Mouse (Mus musculus) embryonic facial prominence, embryonic 15.5 days (tissue): Measurements from ENCODE around the gene Ccser1. TPM values are rescaled to one million over a fixed set of nuclear protein-coding genes. Genes with fewer than 3 reads are reported as not detected.

Experiments
- ATAC-seq: fragments of 200-750 bp; cut with Nextera tagmentation; 2 replicates; pipeline ENCODE4 v1.8.0; 2017; ENCODE audit warnings: low read depth, moderate TSS enrichment; ENCODE audit not compliant: insufficient number of reproducible peaks, low FRiP score, low TSS enrichment
- H3K27ac ChIP-seq: fragments of 300-500 bp; sonication (generic); replicated peaks from 2 replicates; pipeline ENCODE4 v1.5.1; 2015; ENCODE audit warnings: mild to moderate bottlenecking, inconsistent platforms
- H3K27me3 ChIP-seq: fragments of 300-500 bp; sonication (generic); 2 replicates; pipeline ENCODE4 v1.6.1; 2015; ENCODE audit warnings: inconsistent platforms
- H3K36me3 ChIP-seq: fragments of 300-500 bp; sonication (generic); 2 replicates; pipeline ENCODE4 v1.6.1; 2015; ENCODE audit warnings: mild to moderate bottlenecking, inconsistent platforms
- H3K4me1 ChIP-seq: fragments of 300-500 bp; sonication (generic); 2 replicates; pipeline ENCODE4 v1.6.1; 2015; ENCODE audit warnings: inconsistent platforms
- H3K4me2 ChIP-seq: fragments of 300-500 bp; sonication (generic); replicated peaks from 2 replicates; pipeline ENCODE4 v1.6.1; 2015; ENCODE audit warnings: mild to moderate bottlenecking, inconsistent platforms
- H3K4me3 ChIP-seq: fragments of 300-500 bp; sonication (generic); replicated peaks from 2 replicates; pipeline ENCODE4 v1.5.1; 2015; ENCODE audit warnings: mild to moderate bottlenecking, inconsistent platforms
- H3K9ac ChIP-seq: fragments of 300-500 bp; sonication (generic); 2 replicates; pipeline ENCODE4 v1.6.1; 2015; ENCODE audit warnings: inconsistent platforms
- H3K9me3 ChIP-seq: fragments of 300-500 bp; sonication (generic); replicated peaks from 2 replicates; pipeline ENCODE4 v1.6.1; 2016; ENCODE audit warnings: inconsistent platforms
- WGBS: fragments of 180-500 bp; shearing (Covaris S2); methylation state at CpG from one replicate; pipeline ENCODE4 v1.1.7; 2015; 5-methylcytosine and 5-hydroxymethylcytosine counted together
- polyA plus RNA-seq: library from polyadenylated mRNA; unstranded; fragments of >200 nt; fragmentation: Nextera tagmentation; extraction: Ambion mirVana; gene quantifications from 2 replicates; pipeline ENCODE4 v1.2.1, GENCODE M21; 2015

The Ccser1 gene
- polyA plus RNA-seq, 1 experiment from 2014 or later = 7.2 TPM

- H3K27me3 ChIP-seq = no peaks in the 10 kb centered on the region
- no peaks in the 10 kb centered on the region for H3K4me1 ChIP-seq
- H3K4me2 ChIP-seq = no peak overlapping the region
- no peaks in the 10 kb centered on the region for H3K36me3 ChIP-seq
- H3K9me3 ChIP-seq = no peaks in the 10 kb centered on the region
- H3K4me3 ChIP-seq = no peak overlapping the region
- H3K9ac ChIP-seq = no peak overlapping the region
- no peak for ATAC-seq
- 72% methylated on average over 2 of the region's 2 CpGs for WGBS
- H3K27ac ChIP-seq = no peak overlapping the region
Measured at GRCm38 (mm10) chr6:61471371-61472152, 291.4 kb downstream of the Ccser1 start.

DNA sequence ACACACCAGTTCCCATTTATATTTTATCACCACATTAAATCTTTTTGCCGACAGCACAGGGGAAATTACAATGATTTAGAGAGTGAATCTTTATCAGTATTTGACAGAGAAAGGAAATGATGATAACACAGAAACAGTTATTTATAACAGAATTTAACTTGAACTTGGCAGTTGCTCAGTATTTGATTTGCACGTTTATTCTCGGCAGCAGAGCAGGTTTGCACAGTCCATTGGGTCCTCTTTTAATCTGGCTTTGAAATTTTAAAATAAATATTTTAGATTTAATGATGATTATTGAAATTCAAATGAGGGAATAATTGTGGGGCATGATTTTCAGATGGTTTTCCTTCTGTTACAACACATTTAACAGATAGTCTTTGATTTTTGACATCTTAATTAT is 305.2 kb downstream of the Ccser1 start:
- Histone ChIP-seq H3K36me3 (no peaks in the 10 kb centered on the region), H3K4me3 (no peak overlapping the region), H3K9ac (no peak overlapping the region), H3K4me1 (no peaks in the 10 kb centered on the region), H3K27me3 (no peaks in the 10 kb centered on the region), H3K4me2 (no peak overlapping the region), H3K27ac (no peak overlapping the region), H3K9me3 (no peaks in the 10 kb centered on the region)
- no peak for ATAC-seq
- 71% methylated on average over 3 of the region's 3 CpGs for WGBS

DNA sequence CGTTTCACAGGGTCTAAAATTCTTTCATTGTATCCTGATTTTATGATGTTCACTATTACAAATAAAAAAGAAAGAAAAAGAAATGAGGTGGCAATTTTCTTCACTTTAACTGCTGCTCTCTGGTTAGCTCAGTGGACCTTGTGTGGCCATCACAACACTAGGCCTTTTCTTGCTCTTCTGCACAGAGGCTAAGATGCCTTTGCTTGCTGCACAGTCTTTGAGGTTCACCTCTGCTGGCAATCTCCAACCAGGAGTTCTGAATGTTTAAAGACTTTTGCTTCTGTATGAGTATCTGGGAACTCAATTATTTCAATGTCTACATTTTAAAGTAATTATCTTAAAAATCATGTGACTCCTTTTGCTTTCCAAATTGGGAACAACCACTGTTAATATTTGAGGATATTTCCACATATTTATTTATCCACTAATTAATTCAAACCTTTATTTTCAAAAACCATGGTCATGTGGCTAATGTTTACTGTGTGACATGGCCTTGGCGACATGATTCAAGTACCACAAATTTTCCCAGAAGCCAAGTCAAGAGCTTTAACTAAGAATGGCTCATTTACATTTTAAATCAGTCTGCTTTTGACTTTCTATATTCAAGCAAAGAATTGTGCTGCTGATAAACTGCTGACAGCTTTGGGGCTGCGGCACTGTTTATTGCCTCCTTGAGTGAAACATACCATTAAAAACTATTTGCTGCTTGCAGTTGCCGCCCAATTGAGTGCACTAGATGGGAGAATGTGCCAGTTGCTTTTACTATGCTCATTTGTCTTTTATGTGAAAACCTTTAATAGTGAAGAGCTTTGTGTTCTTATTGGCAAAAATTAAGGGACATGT is 312.1 kb downstream of the Ccser1 start:
- no peak overlapping the region for H3K4me2 ChIP-seq
- no peaks in the 10 kb centered on the region for H3K27me3 ChIP-seq
- H3K9ac ChIP-seq = no peak overlapping the region
- ATAC-seq = no peak
- H3K4me1 ChIP-seq = no peaks in the 10 kb centered on the region
- H3K36me3 ChIP-seq = no peaks in the 10 kb centered on the region
- no peak overlapping the region for H3K4me3 ChIP-seq
- H3K27ac ChIP-seq = no peak overlapping the region
- no peaks in the 10 kb centered on the region for H3K9me3 ChIP-seq
- 83% methylated on average over 4 of the region's 4 CpGs for WGBS

DNA sequence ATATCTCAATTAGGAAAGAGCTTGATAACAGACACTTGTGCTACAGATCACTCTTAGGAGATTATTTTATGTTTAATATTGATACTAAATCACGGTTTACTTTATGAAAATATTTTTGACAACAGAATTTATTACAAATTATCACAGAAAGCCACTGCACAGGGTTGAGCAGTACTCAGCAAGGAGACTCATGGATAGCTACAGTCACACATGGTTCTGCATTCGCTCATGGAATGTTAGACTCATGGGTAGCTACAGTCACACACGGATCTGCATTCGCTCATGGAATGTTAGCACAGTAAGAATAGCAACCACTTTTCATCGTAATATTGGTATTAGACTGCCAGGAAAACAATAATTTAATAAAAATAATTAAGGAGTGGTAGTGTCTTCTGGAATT is 313.3 kb downstream of the Ccser1 start:
- WGBS = 87% methylated on average over 5 of the region's 5 CpGs
- Histone ChIP-seq H3K4me3 (no peak overlapping the region), H3K9me3 (no peaks in the 10 kb centered on the region), H3K4me1 (no peaks in the 10 kb centered on the region), H3K4me2 (no peak overlapping the region), H3K27ac (no peak overlapping the region), H3K27me3 (no peaks in the 10 kb centered on the region), H3K36me3 (no peaks in the 10 kb centered on the region), H3K9ac (no peak overlapping the region)
- no peak for ATAC-seq

- Histone ChIP-seq H3K9me3 (no peaks in the 10 kb centered on the region), H3K27ac (no peak overlapping the region), H3K4me3 (no peak overlapping the region), H3K9ac (no peak overlapping the region), H3K36me3 (no peaks in the 10 kb centered on the region), H3K4me1 (no peaks in the 10 kb centered on the region), H3K27me3 (no peaks in the 10 kb centered on the region), H3K4me2 (no peak overlapping the region)
- 66% methylated on average over 2 of the region's 2 CpGs for WGBS
- no peak for ATAC-seq
Measured at GRCm38 (mm10) chr6:61515310-61515709, 335.2 kb downstream of the Ccser1 start.

- H3K9me3 ChIP-seq = no peaks in the 10 kb centered on the region
- H3K27me3 ChIP-seq = no peaks in the 10 kb centered on the region
- ATAC-seq = no peak
- no peak overlapping the region for H3K4me3 ChIP-seq
- no peaks in the 10 kb centered on the region for H3K4me1 ChIP-seq
- H3K27ac ChIP-seq = no peak overlapping the region
- 87% methylated on average over 2 of the region's 2 CpGs for WGBS
- H3K36me3 ChIP-seq = no peaks in the 10 kb centered on the region
- no peak overlapping the region for H3K9ac ChIP-seq
- no peak overlapping the region for H3K4me2 ChIP-seq
Measured at GRCm38 (mm10) chr6:61521587-61521986, 341.5 kb downstream of the Ccser1 start.

GRCm38 (mm10) chr6:61522108-61522507 is 342.0 kb downstream of the Ccser1 start:
- WGBS = 43% methylated on average over 3 of the region's 3 CpGs
- H3K4me1 ChIP-seq = no peaks in the 10 kb centered on the region
- no peaks in the 10 kb centered on the region for H3K36me3 ChIP-seq
- no peak overlapping the region for H3K27ac ChIP-seq
- no peak overlapping the region for H3K9ac ChIP-seq
- H3K27me3 ChIP-seq = no peaks in the 10 kb centered on the region
- no peaks in the 10 kb centered on the region for H3K9me3 ChIP-seq
- H3K4me3 ChIP-seq = no peak overlapping the region
- ATAC-seq = no peak
- no peak overlapping the region for H3K4me2 ChIP-seq

DNA sequence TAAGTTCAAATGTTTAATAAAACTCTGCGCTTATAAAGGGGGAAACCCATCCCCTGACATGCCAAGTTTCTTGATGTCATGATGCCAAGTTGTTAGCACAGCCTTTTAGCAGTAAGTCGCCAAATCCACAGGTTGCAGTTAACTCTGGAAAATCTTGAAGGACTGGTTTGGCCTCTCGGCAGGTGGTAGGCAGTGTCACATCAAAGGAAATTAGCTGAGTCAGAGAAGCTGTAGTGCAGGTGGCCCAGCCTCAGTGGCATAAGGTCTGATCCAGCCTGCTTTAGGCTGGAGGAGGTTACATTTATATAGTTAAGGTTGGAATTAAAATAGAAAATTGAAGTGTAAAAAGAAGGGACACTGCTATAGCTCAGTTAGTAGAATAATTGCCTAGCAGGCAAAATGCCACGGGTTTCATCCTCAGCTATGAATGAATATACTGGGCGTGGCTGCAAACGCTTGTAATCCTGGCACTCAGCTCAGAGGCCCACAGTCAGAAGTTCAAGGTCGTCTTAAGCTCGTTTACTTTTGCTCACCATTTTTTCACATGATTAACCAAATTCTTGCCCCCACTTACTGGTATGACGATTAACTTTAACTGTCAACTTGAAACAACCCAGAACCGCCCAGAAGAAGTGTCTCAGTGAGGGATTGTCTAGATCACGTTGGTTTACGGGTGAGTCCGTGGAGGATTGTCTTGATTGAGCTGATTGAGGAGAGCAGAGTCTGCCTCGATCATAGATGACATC is 343.8 kb downstream of the Ccser1 start:
- no peaks in the 10 kb centered on the region for H3K27me3 ChIP-seq
- no peaks in the 10 kb centered on the region for H3K4me1 ChIP-seq
- peak overlapping the region; percentile 45; the same call in 1 of the 2 replicates for H3K27ac ChIP-seq
- H3K4me3 ChIP-seq = no peak overlapping the region
- ATAC-seq = 0 out of 2 replicates have a peak, but pooled peaks have one; percentile 15
- 32% methylated on average over 14 of the region's 14 CpGs for WGBS
- no peaks in the 10 kb centered on the region for H3K36me3 ChIP-seq
- H3K9me3 ChIP-seq = no peaks in the 10 kb centered on the region
- no peak overlapping the region for H3K9ac ChIP-seq
- H3K4me2 ChIP-seq = no peak overlapping the region

DNA sequence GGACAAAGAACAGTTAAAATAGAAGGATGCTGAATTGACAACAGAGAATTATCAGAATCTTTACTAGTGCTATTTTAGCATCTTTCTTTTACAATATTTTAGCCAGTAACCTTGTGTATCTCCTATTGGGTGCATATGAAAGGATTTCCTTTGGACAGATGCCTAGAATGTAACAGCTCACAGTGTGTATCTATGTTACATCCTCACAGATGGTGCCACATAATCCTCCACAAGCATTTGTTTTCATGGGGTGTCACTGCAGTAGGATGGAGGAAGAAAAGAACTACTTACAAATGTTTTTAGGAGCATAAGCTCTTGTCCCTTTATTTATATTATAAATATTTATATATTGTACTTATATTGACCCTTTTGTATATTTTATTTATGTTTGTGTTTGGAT is 360.6 kb downstream of the Ccser1 start:
- H3K9me3 ChIP-seq = no peaks in the 10 kb centered on the region
- no peaks in the 10 kb centered on the region for H3K27me3 ChIP-seq
- no peaks in the 10 kb centered on the region for H3K4me1 ChIP-seq
- H3K4me3 ChIP-seq = no peak overlapping the region
- no peak overlapping the region for H3K4me2 ChIP-seq
- H3K36me3 ChIP-seq = no peaks in the 10 kb centered on the region
- no peak overlapping the region for H3K9ac ChIP-seq
- no peak for ATAC-seq
- H3K27ac ChIP-seq = no peak overlapping the region

DNA sequence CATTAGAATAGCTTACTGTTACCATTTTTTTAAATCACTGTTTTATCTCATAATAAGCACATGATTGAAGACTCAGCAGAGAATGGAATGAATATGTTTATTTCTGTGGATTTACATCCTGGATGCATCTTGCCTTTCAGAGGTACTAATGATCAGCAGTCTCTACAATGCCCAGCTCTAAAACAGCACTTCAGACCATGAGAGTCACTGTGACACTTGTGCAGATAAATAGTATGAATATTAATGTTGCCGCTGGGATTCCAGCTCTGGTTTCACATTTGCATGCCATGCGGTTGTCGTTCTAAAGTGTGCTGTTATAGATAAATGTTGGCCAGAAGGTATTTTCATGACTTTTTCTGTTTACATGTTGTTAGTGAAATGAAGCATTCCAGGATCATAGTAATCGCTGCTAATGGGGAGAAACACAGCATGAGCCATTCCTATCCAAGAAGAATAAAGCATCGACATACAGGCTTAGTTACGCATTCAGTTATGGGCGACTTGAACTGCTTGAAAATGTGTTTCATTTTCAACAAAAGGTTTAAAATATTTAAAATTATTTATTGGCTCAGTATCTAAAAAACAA is 363.4 kb downstream of the Ccser1 start:
- Histone ChIP-seq H3K9me3 (no peaks in the 10 kb centered on the region), H3K4me3 (no peak overlapping the region), H3K27ac (no peak overlapping the region), H3K9ac (no peak overlapping the region), H3K4me2 (no peak overlapping the region), H3K36me3 (no peaks in the 10 kb centered on the region), H3K27me3 (no peaks in the 10 kb centered on the region), H3K4me1 (no peaks in the 10 kb centered on the region)
- no peak for ATAC-seq
- WGBS = 65% methylated on average over 7 of the region's 7 CpGs

DNA sequence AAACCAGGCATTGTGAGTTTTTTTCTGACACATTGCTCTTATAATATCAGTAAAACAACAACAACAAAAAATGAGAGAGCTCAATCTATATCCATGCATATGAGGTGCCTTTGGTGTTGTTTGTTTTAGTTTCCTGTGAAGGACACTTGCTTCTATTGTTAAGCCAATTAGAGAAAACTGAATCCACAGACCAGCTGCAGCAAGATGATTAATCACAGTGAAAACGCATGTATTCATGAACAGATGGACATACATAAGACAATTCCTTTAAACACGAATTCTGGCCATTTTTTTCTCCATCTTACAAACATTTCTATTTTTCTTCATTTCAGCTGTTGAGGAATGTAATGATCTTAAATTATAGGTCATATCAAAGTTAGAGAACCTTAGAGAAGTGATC is 387.4 kb downstream of the Ccser1 start:
- Histone ChIP-seq H3K4me2 (no peak overlapping the region), H3K27ac (no peak overlapping the region), H3K9ac (no peak overlapping the region), H3K4me3 (no peak overlapping the region), H3K36me3 (no peaks in the 10 kb centered on the region), H3K9me3 (no peaks in the 10 kb centered on the region), H3K27me3 (no peaks in the 10 kb centered on the region), H3K4me1 (no peaks in the 10 kb centered on the region)
- ATAC-seq = no peak
- 69% methylated on average over 2 of the region's 2 CpGs for WGBS
